ENCODE assay signal across 23 mouse cellular contexts in genomic region chr11:79310467-79310866, GRCm38 (mm10). TPM values are rescaled to one million over a fixed set of nuclear protein-coding genes. Genes with fewer than 3 reads are reported as not detected.
"Had no signal": no experiment of that assay in that cellular context is flagged by ENCODE, and none has a peak within 500 bp of the region (broad histone marks: within the 10 kb centered on the region; RNA-seq: fewer than 3 reads in every experiment).

No protein-coding gene starts in this region.

- DNase-seq: liver, postnatal 0 days; lung, adult 2 months; lung, postnatal 14 days; lung, postnatal 36 days; right cerebral cortex, postnatal 14 days; spleen, adult 18-20 months; thymus, adult 18-20 months; thymus, postnatal 14 days; thymus, postnatal 36 days had no signal

- H3K36me3 ChIP-seq: lung, embryonic 15.5 days; midbrain, embryonic 13.5 days; midbrain, embryonic 15.5 days; neural tube, embryonic 12.5 days had no signal

- H3K4me2 ChIP-seq: lung, embryonic 15.5 days; midbrain, embryonic 11.5 days; midbrain, embryonic 13.5 days; midbrain, embryonic 15.5 days; neural tube, embryonic 12.5 days had no signal

- H3K4me3 ChIP-seq: lung, embryonic 15.5 days; megakaryocyte, embryonic 14.5 days; midbrain, embryonic 13.5 days; midbrain, embryonic 15.5 days; neural tube, embryonic 12.5 days had no signal

- H3K9me3 ChIP-seq: lung, embryonic 15.5 days; megakaryocyte, embryonic 14.5 days; midbrain, embryonic 13.5 days; midbrain, embryonic 15.5 days; neural tube, embryonic 12.5 days had no signal

- ATAC-seq: liver, postnatal 0 days; lung, postnatal 0 days; midbrain, embryonic 13.5 days; midbrain, embryonic 15.5 days had no signal

- H3K9ac ChIP-seq: liver, postnatal 0 days; lung, embryonic 15.5 days; midbrain, embryonic 13.5 days; midbrain, embryonic 15.5 days; neural tube, embryonic 12.5 days had no signal

- H3K27ac ChIP-seq: lung, embryonic 15.5 days; macrophage; midbrain, embryonic 13.5 days; midbrain, embryonic 15.5 days; neural tube, embryonic 12.5 days had no signal

- H3K27me3 ChIP-seq: lung, embryonic 15.5 days; midbrain, embryonic 13.5 days; midbrain, embryonic 15.5 days; neural tube, embryonic 12.5 days had no signal

RNA-seq across cellular contexts. Expression of gene Gm9964, which starts 13.8 kb away (rescaled TPM):
- total RNA-seq: megakaryocyte progenitor cell, adult 5-6 weeks; midbrain, postnatal 0 days; monocyte, adult 5-6 weeks; neutrophil, adult 5-6 weeks had no signal
- polyA plus RNA-seq: liver, postnatal 0 days; lung, adult 2 months; lung, postnatal 0 days; macrophage; midbrain, embryonic 11.5 days; midbrain, embryonic 13.5 days; midbrain, embryonic 15.5 days; neural tube, embryonic 12.5 days; stomach, embryonic 14.5 days; stomach, embryonic 16.5 days had no signal
